Mouse (Mus musculus): ENCODE measurements around the gene Oca2.

DNA sequence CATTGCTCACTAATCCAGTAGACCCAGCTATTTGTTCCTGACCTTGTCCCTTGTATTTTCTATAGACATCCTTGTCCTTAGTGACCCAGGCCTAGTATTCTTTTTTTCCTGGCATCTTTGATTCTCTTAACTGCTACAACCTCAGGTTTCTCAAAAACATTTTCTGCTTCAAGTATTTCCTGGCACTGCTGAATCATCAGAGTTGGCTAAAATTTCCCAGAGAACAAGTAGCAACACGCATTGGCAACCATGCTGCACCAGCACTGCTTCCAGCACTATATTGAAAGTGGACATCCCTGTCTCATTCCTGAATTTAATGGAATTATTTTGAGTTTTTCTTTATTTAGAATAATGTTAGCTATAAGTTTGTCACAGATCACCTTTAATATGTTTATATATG, 143.1 kb downstream of the Oca2 start:
- TF ChIP-seq CTCF (IDR thresholded peaks at IDR 0.05; ENCODE audit: insufficient read depth, low read length) (no peak), POLR2A (IDR thresholded peaks at IDR 0.05; ENCODE audit: borderline replicate concordance, extremely low read depth, low read depth, low read length) (no peak)
